Mouse (Mus musculus) erythroblast, embryonic 14.5 days (primary cell): ENCODE measurements at regions not wholly inside any gene's neighbourhood (a gene's known extent, or its start where the extent isn't known, plus 50 kb on each side); places are given as distances from the start of the nearest gene placed in this dataset.

Source experiments
- GATA1 ChIP-seq: IDR thresholded peaks from 2 replicates; pipeline ENCODE4 v1.6.1; 2012; ENCODE audit warnings: low read length, inconsistent platforms, mixed read lengths
- TAL1 ChIP-seq: IDR thresholded peaks from 3 replicates; pipeline ENCODE4 v1.6.1; 2012; ENCODE audit warnings: low read length, inconsistent platforms, mixed read lengths

DNA sequence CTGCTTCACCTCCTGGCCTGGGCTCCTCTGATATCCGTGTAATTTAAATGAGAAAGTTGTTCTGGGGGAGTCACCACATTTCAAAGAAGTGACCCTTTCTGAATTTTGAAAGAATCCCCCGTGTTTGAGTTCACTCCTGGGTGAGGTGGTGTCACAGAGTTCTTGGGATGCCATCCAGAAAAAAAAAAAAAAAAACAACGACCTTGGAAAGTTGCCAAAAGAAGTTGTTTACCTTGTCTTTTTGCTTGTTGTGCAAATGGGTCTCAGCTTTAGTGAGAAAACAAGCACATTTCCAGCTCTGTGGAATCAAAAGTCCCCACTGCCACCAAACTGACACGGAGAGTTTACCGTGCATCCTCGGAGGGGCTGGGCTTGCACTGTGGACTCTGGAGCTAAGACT lies 71.7 kb upstream of the Gm17304 start:
- TF ChIP-seq GATA1 (no peak), TAL1 (no peak)
